Mouse (Mus musculus) myocyte (in vitro differentiated cells): Measurements from ENCODE around the gene Clec16a. TPM values are rescaled to one million over a fixed set of nuclear protein-coding genes. Genes with fewer than 3 reads are reported as not detected.

ENCODE experiments used
- H3K27me3 ChIP-seq: one replicate; pipeline ENCODE4 v1.6.1; 2011; ENCODE audit not compliant: control insufficient read depth, insufficient read depth, insufficient read length
- H3K36me3 ChIP-seq: one replicate; pipeline ENCODE4 v1.6.1; 2011; ENCODE audit not compliant: control insufficient read depth, insufficient read depth
- H3K4me2 ChIP-seq: one replicate; pipeline ENCODE4 v1.6.1; 2011; ENCODE audit warnings: low read depth, control low read depth
- H3K4me3 ChIP-seq: one replicate; pipeline ENCODE4 v1.5.1; 2011; ENCODE audit warnings: mild to moderate bottlenecking, control low read depth, moderate library complexity
- H3K79me2 ChIP-seq: one replicate; pipeline ENCODE4 v1.6.1; 2011; ENCODE audit not compliant: control insufficient read depth, insufficient read depth
- H3ac ChIP-seq: one replicate; pipeline ENCODE4 v1.6.1; 2011; ENCODE audit not compliant: control insufficient read depth, insufficient read length
- CEBPB ChIP-seq: IDR thresholded peaks from 2 replicates; pipeline ENCODE4 v1.6.1; 2011; ENCODE audit warnings: mild to moderate bottlenecking, moderate library complexity; ENCODE audit not compliant: poor library complexity, insufficient read depth, severe bottlenecking
- E2F4 ChIP-seq: IDR thresholded peaks from one replicate; pipeline ENCODE4 v1.6.1; 2011; ENCODE audit warnings: mild to moderate bottlenecking, control low read depth, moderate library complexity; ENCODE audit not compliant: insufficient read depth
- MAX ChIP-seq: IDR thresholded peaks from one replicate; pipeline ENCODE4 v1.6.1; 2011; ENCODE audit warnings: low read depth, mild to moderate bottlenecking, control low read depth
- MYOD1 ChIP-seq, 3 experiments: IDR thresholded peaks; one replicate each; pipeline ENCODE4 v1.6.1; 2011; ENCODE audit warnings: control low read depth in 2 of 3, low read depth in 2 of 3, mild to moderate bottlenecking in 2 of 3, moderate library complexity in 1 of 3; ENCODE audit not compliant: insufficient read length in 2 of 3, control insufficient read depth in 1 of 3
- MYOG ChIP-seq, 3 experiments: IDR thresholded peaks; one replicate each; pipeline ENCODE4 v1.6.1; 2011; ENCODE audit warnings: control low read depth in 2 of 3, low read depth in 2 of 3, mild to moderate bottlenecking in 2 of 3; ENCODE audit not compliant: insufficient read length in 2 of 3, control insufficient read depth in 1 of 3, insufficient read depth in 1 of 3
- POLR2A ChIP-seq: IDR thresholded peaks from one replicate; pipeline ENCODE4 v1.6.1; 2011; ENCODE audit warnings: low read depth, mild to moderate bottlenecking, control low read depth, moderate library complexity; ENCODE audit not compliant: insufficient read length
- POLR2AphosphoS2 ChIP-seq: IDR thresholded peaks from one replicate; pipeline ENCODE4 v1.6.1; 2011; ENCODE audit warnings: low read depth, control low read depth; ENCODE audit not compliant: insufficient read length
- REST ChIP-seq: IDR thresholded peaks from one replicate; pipeline ENCODE4 v1.6.1; 2011; ENCODE audit warnings: mild to moderate bottlenecking, control low read depth, moderate library complexity; ENCODE audit not compliant: insufficient read depth, insufficient read length
- SRF ChIP-seq: IDR thresholded peaks from one replicate; pipeline ENCODE4 v1.6.1; 2011; ENCODE audit warnings: low read depth; ENCODE audit not compliant: control insufficient read depth, insufficient read length
- TCF12 ChIP-seq: IDR thresholded peaks from one replicate; pipeline ENCODE4 v1.6.1; 2011; ENCODE audit warnings: mild to moderate bottlenecking, control low read depth; ENCODE audit not compliant: poor library complexity, insufficient read depth, severe bottlenecking
- TCF3 ChIP-seq: IDR thresholded peaks from one replicate; pipeline ENCODE4 v1.6.1; 2011; ENCODE audit warnings: low read depth, control low read depth; ENCODE audit not compliant: insufficient read length
- USF1 ChIP-seq: IDR thresholded peaks from one replicate; pipeline ENCODE4 v1.6.1; 2011; ENCODE audit warnings: low read depth, mild to moderate bottlenecking, control low read depth, moderate library complexity
- polyA plus RNA-seq: library from polyadenylated mRNA; unstranded; fragments of >200 nt; fragmentation: generic; extraction: Trizol; gene quantifications from one replicate; pipeline ENCODE4 v1.2.1, GENCODE M21; 2012; ENCODE audit warnings: missing spikeins

Gene Clec16a
- polyA plus RNA-seq, 1 experiment: 15.5 TPM

- no peak overlapping the region for H3K4me2 ChIP-seq
- TF ChIP-seq TCF12: no peak
- no peak for TF ChIP-seq CEBPB
- no peak for TF ChIP-seq USF1
- no peaks in the 10 kb centered on the region for H3K79me2 ChIP-seq
- no peaks in the 10 kb centered on the region for H3K36me3 ChIP-seq
- no peak overlapping the region for H3ac ChIP-seq
- no peaks in the 10 kb centered on the region for H3K27me3 ChIP-seq
- no peak overlapping the region for H3K4me3 ChIP-seq
Measured at GRCm38 (mm10) chr16:10626116-10626515, 81.0 kb downstream of the Clec16a start.

- H3ac ChIP-seq: no peak overlapping the region
- no peak overlapping the region for H3K4me3 ChIP-seq
- TF ChIP-seq REST (no peak), POLR2AphosphoS2 (no peak), MYOD1 (IDR thresholded peaks at IDR 0.05; ENCODE audit: control insufficient read depth in 1 of 3, insufficient read length in 2 of 3, low read depth in 2 of 3) (no peak), USF1 (no peak), CEBPB (no peak), MYOG (IDR thresholded peaks at IDR 0.05; ENCODE audit: control insufficient read depth in 1 of 3, insufficient read depth in 1 of 3, insufficient read length in 2 of 3, low read depth in 2 of 3) (no peak), MAX (no peak), SRF (no peak), POLR2A (no peak), TCF12 (no peak), TCF3 (no peak), E2F4 (no peak)
- H3K27me3 ChIP-seq: no peaks in the 10 kb centered on the region
- no peak overlapping the region for H3K4me2 ChIP-seq
- H3K79me2 ChIP-seq: no peaks in the 10 kb centered on the region
- no peaks in the 10 kb centered on the region for H3K36me3 ChIP-seq
Measured at GRCm38 (mm10) chr16:10627136-10627668, 82.1 kb downstream of the Clec16a start.

- Histone ChIP-seq H3K79me2 (no peaks in the 10 kb centered on the region), H3K27me3 (no peaks in the 10 kb centered on the region), H3K36me3 (no peaks in the 10 kb centered on the region), H3K4me2 (no peak overlapping the region), H3K4me3 (no peak overlapping the region), H3ac (no peak overlapping the region)
- no peak for TF ChIP-seq MAX
- TF ChIP-seq E2F4: no peak
- no peak for TF ChIP-seq TCF12
- TF ChIP-seq CEBPB: no peak
- TF ChIP-seq POLR2AphosphoS2: no peak
- TF ChIP-seq MYOG (IDR thresholded peaks at IDR 0.05; ENCODE audit: control insufficient read depth in 1 of 3, insufficient read depth in 1 of 3, insufficient read length in 2 of 3, low read depth in 2 of 3): no peak
- no peak for TF ChIP-seq SRF
- TF ChIP-seq REST: no peak
- no peak for TF ChIP-seq POLR2A
- TF ChIP-seq MYOD1 (IDR thresholded peaks at IDR 0.05; ENCODE audit: control insufficient read depth in 1 of 3, insufficient read length in 2 of 3, low read depth in 2 of 3): no peak
- TF ChIP-seq USF1: no peak
- TF ChIP-seq TCF3: no peak
Measured at GRCm38 (mm10) chr16:10628030-10628555, 83.0 kb downstream of the Clec16a start.

- Histone ChIP-seq H3K27me3 (no peaks in the 10 kb centered on the region), H3ac (no peak overlapping the region), H3K79me2 (no peaks in the 10 kb centered on the region), H3K4me2 (no peak overlapping the region), H3K36me3 (no peaks in the 10 kb centered on the region), H3K4me3 (no peak overlapping the region)
- TF ChIP-seq USF1: no peak
- TF ChIP-seq CEBPB: no peak
Measured at GRCm38 (mm10) chr16:10628960-10629359, 83.8 kb downstream of the Clec16a start.

- H3K36me3 ChIP-seq: no peaks in the 10 kb centered on the region
- no peak overlapping the region for H3K4me2 ChIP-seq
Measured at GRCm38 (mm10) chr16:10629361-10629760, 84.2 kb downstream of the Clec16a start.

More at GRCm38 (mm10) chr16:10629361-10629760, 84.2 kb downstream of the Clec16a start:
- Histone ChIP-seq H3K4me3 (no peak overlapping the region), H3ac (no peak overlapping the region), H3K79me2 (no peaks in the 10 kb centered on the region), H3K27me3 (no peaks in the 10 kb centered on the region)
- no peak for TF ChIP-seq MAX
- no peak for TF ChIP-seq MYOG (IDR thresholded peaks at IDR 0.05; ENCODE audit: control insufficient read depth in 1 of 3, insufficient read depth in 1 of 3, insufficient read length in 2 of 3, low read depth in 2 of 3)
